Mouse (Mus musculus): Measurements from ENCODE around the gene Rps3a1.
"Not testable (repeated sequence)": the region's sequence is repeated elsewhere in the genome, so short reads cannot be mapped to it uniquely, and the experiment has no call there.

The Rps3a1 gene

GRCm38 (mm10) chr3:86114659-86115338 is 27.7 kb downstream of the Rps3a1 start:
- CTCF ChIA-PET: no interaction called here

- CTCF ChIA-PET: no interaction called here
Observed at GRCm38 (mm10) chr3:86112766-86113165, 29.7 kb downstream of the Rps3a1 start.

GRCm38 (mm10) chr3:86110077-86110476 is 32.4 kb downstream of the Rps3a1 start:
- CTCF ChIA-PET: no interaction called here

GRCm38 (mm10) chr3:86109099-86109498 is 33.4 kb downstream of the Rps3a1 start:
- CTCF ChIA-PET: no interaction called here

- CTCF ChIA-PET: no interaction called here
Observed at GRCm38 (mm10) chr3:86108576-86108975, 33.9 kb downstream of the Rps3a1 start.

GRCm38 (mm10) chr3:86107637-86108539 is 34.6 kb downstream of the Rps3a1 start:
- CTCF ChIA-PET: no interaction called here

GRCm38 (mm10) chr3:86106086-86106632 is 36.3 kb downstream of the Rps3a1 start:
- CTCF ChIA-PET: no interaction called here

- CTCF ChIA-PET: no interaction called here
Observed at GRCm38 (mm10) chr3:86104909-86105308, 37.6 kb downstream of the Rps3a1 start.

- CTCF ChIA-PET: not testable (repeated sequence)
Observed at GRCm38 (mm10) chr3:86104433-86104832, 38.1 kb downstream of the Rps3a1 start.

GRCm38 (mm10) chr3:86103449-86104291 is 38.8 kb downstream of the Rps3a1 start:
- CTCF ChIA-PET: interaction anchor here (0.7 to 0.9 kb wide), 2 partner anchors 14 to 410 kb away, joined by 3 to 10 read pairs; no protein-coding TSS in a partner anchor

GRCm38 (mm10) chr3:86101956-86102355 is 40.5 kb downstream of the Rps3a1 start:
- CTCF ChIA-PET: no interaction called here

- CTCF ChIA-PET: no interaction called here
Observed at GRCm38 (mm10) chr3:86093907-86094306, 48.6 kb downstream of the Rps3a1 start.

GRCm38 (mm10) chr3:86093213-86093845 is 49.2 kb downstream of the Rps3a1 start:
- CTCF ChIA-PET: no interaction called here
